Mouse (Mus musculus): Measurements from ENCODE around the gene Crygn. TPM values are rescaled to one million over a fixed set of nuclear protein-coding genes. Genes with fewer than 3 reads are reported as not detected.

Crygn gene
- polyA plus RNA-seq, 1 experiment from 2014 or later, result 1.8 TPM

GRCm38 (mm10) chr5:24733134-24733533 lies 24.7 kb downstream of the Crygn start:
- ATAC-seq (ENCODE audit: insufficient read depth), result peak; percentile 67
- peak; percentile 80 for DNase-seq
- Histone ChIP-seq H3K4me3 (ENCODE audit: low read depth, low read length) (0 out of 2 replicates have a peak overlapping the region, but pooled peaks have one; percentile 3), H3K9ac (no peak overlapping the region), H3K36me3 (ENCODE audit: insufficient read depth) (no peaks in the 10 kb centered on the region), H3K27me3 (ENCODE audit: insufficient read depth, low read length) (peaks cover 4% of the 10 kb centered on the region), H3K27ac (ENCODE audit: low read depth) (peak overlapping the region; percentile 63), H3K4me2 (peak overlapping the region; percentile 44), H3K4me1 (ENCODE audit: insufficient read depth) (peaks cover 19% of the 10 kb centered on the region), H3K9me3 (ENCODE audit: low read depth, low read length) (no peaks in the 10 kb centered on the region)
- no peak for TF ChIP-seq CTCF (IDR thresholded peaks at IDR 0.05; ENCODE audit: low read depth)
- 4% methylated on average over 8 of the region's 8 CpGs for WGBS

- no peak for TF ChIP-seq CTCF (IDR thresholded peaks at IDR 0.05; ENCODE audit: low read depth)
- no peaks in the 10 kb centered on the region for H3K36me3 ChIP-seq (ENCODE audit: insufficient read depth)
- H3K4me3 ChIP-seq (ENCODE audit: low read depth, low read length), result peak overlapping the region; percentile 69
- H3K4me2 ChIP-seq, result peak overlapping the region; percentile 86
- peaks cover 19% of the 10 kb centered on the region for H3K4me1 ChIP-seq (ENCODE audit: insufficient read depth)
- ATAC-seq (ENCODE audit: insufficient read depth) (peak; percentile 42; the same call in 1 of the 2 replicates), DNase-seq (peak; percentile 52)
- under 1% methylated on average over 15 of the region's 15 CpGs for WGBS
- H3K27ac ChIP-seq (ENCODE audit: low read depth), result peak overlapping the region; percentile 80; the same call in 1 of the 2 replicates
- no peaks in the 10 kb centered on the region for H3K9me3 ChIP-seq (ENCODE audit: low read depth, low read length)
- H3K27me3 ChIP-seq (ENCODE audit: insufficient read depth, low read length), result peaks cover 4% of the 10 kb centered on the region
- peak overlapping the region; percentile 76 for H3K9ac ChIP-seq
Measured at GRCm38 (mm10) chr5:24730986-24731385, 26.8 kb downstream of the Crygn start.

- Histone ChIP-seq H3K9me3 (ENCODE audit: low read depth, low read length) (no peaks in the 10 kb centered on the region), H3K36me3 (ENCODE audit: insufficient read depth) (no peaks in the 10 kb centered on the region), H3K4me1 (ENCODE audit: insufficient read depth) (peaks cover 19% of the 10 kb centered on the region), H3K27ac (ENCODE audit: low read depth) (peak within 1 kb of the TSS; percentile 80), H3K9ac (peak within 1 kb of the TSS; percentile 76), H3K27me3 (ENCODE audit: insufficient read depth, low read length) (peaks cover 4% of the 10 kb centered on the region), H3K4me2 (peak within 1 kb of the TSS; percentile 86), H3K4me3 (ENCODE audit: low read depth, low read length) (peak within 1 kb of the TSS; percentile 69)
- WGBS, result under 1% methylated on average over 23 of the region's 23 CpGs
- no peak for TF ChIP-seq CTCF (IDR thresholded peaks at IDR 0.05; ENCODE audit: low read depth)
- DNase-seq (peak; percentile 79), ATAC-seq (ENCODE audit: insufficient read depth) (peak; percentile 51; the same call in 1 of the 2 replicates)
Measured at GRCm38 (mm10) chr5:24730488-24730871, 27.3 kb downstream of the Crygn start, which contains the start of gene Wdr86. Gene Wdr86 (minus strand): TSS chr5:24730727.

GRCm38 (mm10) chr5:24729797-24730487 lies 27.9 kb downstream of the Crygn start:
- peak overlapping the region; percentile 80 for H3K27ac ChIP-seq (ENCODE audit: low read depth)
- H3K27me3 ChIP-seq (ENCODE audit: insufficient read depth, low read length), result peaks cover 4% of the 10 kb centered on the region
- H3K36me3 ChIP-seq (ENCODE audit: insufficient read depth), result no peaks in the 10 kb centered on the region
- peaks cover 23% of the 10 kb centered on the region for H3K4me1 ChIP-seq (ENCODE audit: insufficient read depth)
- ATAC-seq (ENCODE audit: insufficient read depth), result peak; percentile 18; the same call in 1 of the 2 replicates
- peak; percentile 59 for DNase-seq
- H3K4me2 ChIP-seq, result peak overlapping the region; percentile 86
- H3K9me3 ChIP-seq (ENCODE audit: low read depth, low read length), result no peaks in the 10 kb centered on the region
- peak overlapping the region; percentile 69 for H3K4me3 ChIP-seq (ENCODE audit: low read depth, low read length)
- H3K9ac ChIP-seq, result peak overlapping the region; percentile 76
- WGBS, result 1% methylated on average over 49 of the region's 49 CpGs
- no peak for TF ChIP-seq CTCF (IDR thresholded peaks at IDR 0.05; ENCODE audit: low read depth)

- H3K27ac ChIP-seq (ENCODE audit: low read depth), result no peak overlapping the region
- peaks cover 31% of the 10 kb centered on the region for H3K4me1 ChIP-seq (ENCODE audit: insufficient read depth)
- H3K9me3 ChIP-seq (ENCODE audit: low read depth, low read length), result no peaks in the 10 kb centered on the region
- TF ChIP-seq CTCF (IDR thresholded peaks at IDR 0.05; ENCODE audit: low read depth), result no peak
- ATAC-seq (ENCODE audit: insufficient read depth) (no peak), DNase-seq (peak; percentile 90)
- H3K27me3 ChIP-seq (ENCODE audit: insufficient read depth, low read length), result peaks cover 4% of the 10 kb centered on the region
- no peak overlapping the region for H3K9ac ChIP-seq
- no peak overlapping the region for H3K4me2 ChIP-seq
- no peak overlapping the region for H3K4me3 ChIP-seq (ENCODE audit: low read depth, low read length)
- H3K36me3 ChIP-seq (ENCODE audit: insufficient read depth), result no peaks in the 10 kb centered on the region
- WGBS, result 48% methylated on average over 12 of the region's 12 CpGs
Measured at GRCm38 (mm10) chr5:24726901-24727836, 30.6 kb downstream of the Crygn start.

- Histone ChIP-seq H3K4me3 (ENCODE audit: low read depth, low read length) (no peak overlapping the region), H3K27ac (ENCODE audit: low read depth) (peak overlapping the region; percentile 90), H3K9me3 (ENCODE audit: low read depth, low read length) (no peaks in the 10 kb centered on the region), H3K4me1 (ENCODE audit: insufficient read depth) (peaks cover 21% of the 10 kb centered on the region), H3K36me3 (ENCODE audit: insufficient read depth) (peaks cover 10% of the 10 kb centered on the region; the same call in 1 of the 2 replicates), H3K9ac (no peak overlapping the region), H3K27me3 (ENCODE audit: insufficient read depth, low read length) (peaks cover 4% of the 10 kb centered on the region), H3K4me2 (no peak overlapping the region)
- ATAC-seq (ENCODE audit: insufficient read depth), result no peak
- WGBS, result 59% methylated on average over 6 of the region's 6 CpGs
- no peak for TF ChIP-seq CTCF (IDR thresholded peaks at IDR 0.05; ENCODE audit: low read depth)
- DNase-seq, result no peak
Measured at GRCm38 (mm10) chr5:24725897-24726296, 31.9 kb downstream of the Crygn start.

Measured in lung, embryonic 14.5 days (tissue).